Mouse (Mus musculus) fibroblast of lung, adult 2 months (primary cell): ENCODE measurements at regions not wholly inside any gene's neighbourhood (a gene's known extent, or its start where the extent isn't known, plus 50 kb on each side); places are given as distances from the start of the nearest gene placed in this dataset.

Experiments
- DNase-seq: peaks from one replicate; pipeline ENCODE4 v3.0.0-alpha.2; 2011; ENCODE audit warnings: low read depth

- peak; percentile 77 for DNase-seq
Measured at GRCm38 (mm10) chr2:50690120-50691103, 393.8 kb upstream of the Mmadhc start.

- DNase-seq = peak; percentile 35
Measured at GRCm38 (mm10) chr2:50687672-50688151, 391.1 kb upstream of the Mmadhc start.

GRCm38 (mm10) chr2:50687222-50687621 lies 390.6 kb upstream of the Mmadhc start:
- DNase-seq = peak; percentile 54

- DNase-seq = no peak
Measured at GRCm38 (mm10) chr2:50677456-50677855, 380.9 kb upstream of the Mmadhc start.

- DNase-seq = no peak
Measured at GRCm38 (mm10) chr2:50675736-50676550, 379.3 kb upstream of the Mmadhc start.

GRCm38 (mm10) chr2:50674856-50675175 lies 378.2 kb upstream of the Mmadhc start:
- no peak for DNase-seq

GRCm38 (mm10) chr2:50674151-50674855 lies 377.7 kb upstream of the Mmadhc start:
- DNase-seq = peak; percentile 41

- DNase-seq = no peak
Measured at GRCm38 (mm10) chr2:50669297-50669696, 372.7 kb upstream of the Mmadhc start.

- DNase-seq = no peak
Measured at GRCm38 (mm10) chr2:50668789-50669188, 372.2 kb upstream of the Mmadhc start.

GRCm38 (mm10) chr2:50667180-50667579 lies 370.6 kb upstream of the Mmadhc start:
- DNase-seq = no peak

- no peak for DNase-seq
Measured at GRCm38 (mm10) chr2:50662504-50662903, 365.9 kb upstream of the Mmadhc start.

GRCm38 (mm10) chr2:50660000-50660399 lies 363.4 kb upstream of the Mmadhc start:
- no peak for DNase-seq

GRCm38 (mm10) chr2:50657826-50658225 lies 361.2 kb upstream of the Mmadhc start:
- no peak for DNase-seq

GRCm38 (mm10) chr2:50656351-50656750 lies 359.8 kb upstream of the Mmadhc start:
- no peak for DNase-seq

GRCm38 (mm10) chr2:50654953-50655324 lies 358.3 kb upstream of the Mmadhc start:
- no peak for DNase-seq

GRCm38 (mm10) chr2:50654221-50654952 lies 357.8 kb upstream of the Mmadhc start:
- no peak for DNase-seq

- no peak for DNase-seq
Measured at GRCm38 (mm10) chr2:50653121-50653615, 356.6 kb upstream of the Mmadhc start.

GRCm38 (mm10) chr2:50649656-50650055 lies 353.1 kb upstream of the Mmadhc start:
- peak; percentile 51 for DNase-seq

- DNase-seq = no peak
Measured at GRCm38 (mm10) chr2:50643219-50643618, 346.6 kb upstream of the Mmadhc start.

GRCm38 (mm10) chr2:50642198-50642597 lies 345.6 kb upstream of the Mmadhc start:
- DNase-seq = no peak

GRCm38 (mm10) chr2:50635896-50636295 lies 339.3 kb upstream of the Mmadhc start:
- no peak for DNase-seq
